Mouse (Mus musculus) left cerebral cortex, adult 9 months (tissue): ENCODE measurements at regions not wholly inside any gene's neighbourhood (a gene's known extent, or its start where the extent isn't known, plus 50 kb on each side); places are given as distances from the start of the nearest gene placed in this dataset.
"Not testable (repeated sequence)": the region's sequence is repeated elsewhere in the genome, so short reads cannot be mapped to it uniquely, and the experiment has no call there.

Experiments used
- DNase-seq, 2 experiments: peaks; one replicate each; pipeline ENCODE4 v3.0.0; 2022; ENCODE audit warnings: low spot score in 2 of 2

GRCm38 (mm10) chr5:4248422-4248821 lies 56.3 kb downstream of the Mterf1b start:
- no peak for DNase-seq

GRCm38 (mm10) chr5:4254280-4254679 lies 62.1 kb downstream of the Mterf1b start:
- DNase-seq = not testable (repeated sequence)

- no peak for DNase-seq
Measured at GRCm38 (mm10) chr5:4257048-4257750, 65.0 kb downstream of the Mterf1b start.

- DNase-seq = no peak
Measured at GRCm38 (mm10) chr5:4259260-4259659, 67.1 kb downstream of the Mterf1b start.

- DNase-seq = no peak
Measured at GRCm38 (mm10) chr5:4262666-4263065, 70.5 kb downstream of the Mterf1b start.

- DNase-seq = peak; percentile 6 to 30
Measured at GRCm38 (mm10) chr5:4263560-4264160, 71.5 kb downstream of the Mterf1b start.

GRCm38 (mm10) chr5:4267717-4268116 lies 75.5 kb downstream of the Mterf1b start:
- DNase-seq = no peak

- DNase-seq = no peak
Measured at GRCm38 (mm10) chr5:4273001-4273400, 80.8 kb downstream of the Mterf1b start.

- DNase-seq = no peak
Measured at GRCm38 (mm10) chr5:4303616-4304015, 111.4 kb downstream of the Mterf1b start.

GRCm38 (mm10) chr5:4304201-4304600 lies 112.0 kb downstream of the Mterf1b start:
- DNase-seq = no peak

- DNase-seq = no peak
Measured at GRCm38 (mm10) chr5:4308514-4308913, 116.3 kb downstream of the Mterf1b start.

GRCm38 (mm10) chr5:4311169-4311568 lies 119.0 kb downstream of the Mterf1b start:
- DNase-seq = no peak

- DNase-seq = peak in 1 of 2 experiments; percentile 21
Measured at GRCm38 (mm10) chr5:4311599-4311998, 119.4 kb downstream of the Mterf1b start.

- DNase-seq = no peak
Measured at GRCm38 (mm10) chr5:4312675-4313074, 120.5 kb downstream of the Mterf1b start.

- no peak for DNase-seq
Measured at GRCm38 (mm10) chr5:4322634-4323386, 130.6 kb downstream of the Mterf1b start.

GRCm38 (mm10) chr5:4323387-4323704 lies 131.2 kb downstream of the Mterf1b start:
- DNase-seq = no peak

GRCm38 (mm10) chr5:4325813-4326212 lies 133.6 kb downstream of the Mterf1b start:
- DNase-seq = no peak

- DNase-seq = no peak
Measured at GRCm38 (mm10) chr5:4326309-4327014, 134.3 kb downstream of the Mterf1b start.

GRCm38 (mm10) chr5:4335683-4336082 lies 143.5 kb downstream of the Mterf1b start:
- no peak for DNase-seq

GRCm38 (mm10) chr5:4341956-4342355 lies 149.8 kb downstream of the Mterf1b start:
- no peak for DNase-seq

GRCm38 (mm10) chr5:4344458-4344857 lies 152.3 kb downstream of the Mterf1b start:
- no peak for DNase-seq

GRCm38 (mm10) chr5:4348334-4348733 lies 156.2 kb downstream of the Mterf1b start:
- DNase-seq = no peak
